Mouse (Mus musculus): ENCODE data around the gene Dnm3.
A peak's percentile ranks its signal among the peaks of the same experiment; 100 is the strongest.

The Dnm3 gene

DNA sequence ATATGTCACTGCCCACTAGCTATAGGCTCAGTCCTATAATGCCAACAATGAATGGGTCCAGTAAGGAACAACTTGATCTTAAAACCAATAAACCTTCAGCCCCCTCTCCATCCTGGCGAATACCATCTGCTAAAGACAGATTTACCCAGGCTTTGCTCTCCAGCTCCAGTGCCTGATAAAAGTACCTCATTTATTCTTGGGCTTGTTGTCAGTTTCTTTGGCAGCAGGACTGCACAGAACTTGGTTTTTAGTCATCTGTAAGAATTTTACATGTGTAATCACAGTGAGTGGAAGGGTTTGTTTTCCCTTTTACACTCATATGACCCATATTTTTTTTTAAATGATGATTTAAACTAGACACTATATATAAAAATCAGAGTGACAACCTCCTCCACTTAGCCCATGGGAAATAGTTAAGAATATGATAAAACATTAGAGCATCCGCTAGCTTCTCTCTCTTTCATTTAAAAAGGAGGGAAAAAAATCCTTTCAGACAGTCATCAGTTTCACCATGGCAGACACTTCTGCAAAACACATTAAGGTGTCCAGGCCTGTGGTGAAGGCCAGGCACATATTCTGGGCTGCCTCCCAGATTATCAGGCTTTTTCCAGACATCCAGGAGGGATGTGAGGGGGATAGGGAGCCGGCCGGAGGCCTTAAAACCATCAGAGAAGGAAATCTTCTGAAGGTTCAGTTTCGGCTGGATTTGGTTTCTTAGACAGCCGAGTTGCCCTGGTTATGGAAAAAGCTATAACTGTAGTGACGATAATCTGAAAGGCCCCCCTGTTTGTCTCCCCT, 313.9 kb downstream of the Dnm3 start:
- peak; percentile 83 for ATAC-seq (ENCODE audit: low TSS enrichment)

DNA sequence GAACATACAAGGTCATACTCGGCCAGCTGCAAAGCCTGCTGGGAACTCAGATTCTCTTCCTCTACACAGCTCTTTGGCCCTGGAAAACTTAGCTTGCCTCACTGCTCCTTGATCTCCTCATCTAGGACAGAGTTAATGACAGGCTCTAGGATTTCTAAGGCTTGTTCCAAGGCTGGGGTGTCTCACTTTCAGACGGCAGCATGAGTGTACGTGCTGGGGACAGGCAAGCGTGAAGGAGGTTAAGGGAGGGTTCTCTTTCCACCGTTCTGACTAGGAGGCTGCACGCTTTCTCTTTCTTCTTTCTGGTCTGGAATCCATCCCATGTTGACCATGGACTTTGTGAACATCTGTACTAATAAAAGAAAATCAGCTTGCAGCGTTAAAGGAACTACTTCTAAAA, 315.2 kb downstream of the Dnm3 start:
- ATAC-seq (ENCODE audit: low TSS enrichment), result no peak

DNA sequence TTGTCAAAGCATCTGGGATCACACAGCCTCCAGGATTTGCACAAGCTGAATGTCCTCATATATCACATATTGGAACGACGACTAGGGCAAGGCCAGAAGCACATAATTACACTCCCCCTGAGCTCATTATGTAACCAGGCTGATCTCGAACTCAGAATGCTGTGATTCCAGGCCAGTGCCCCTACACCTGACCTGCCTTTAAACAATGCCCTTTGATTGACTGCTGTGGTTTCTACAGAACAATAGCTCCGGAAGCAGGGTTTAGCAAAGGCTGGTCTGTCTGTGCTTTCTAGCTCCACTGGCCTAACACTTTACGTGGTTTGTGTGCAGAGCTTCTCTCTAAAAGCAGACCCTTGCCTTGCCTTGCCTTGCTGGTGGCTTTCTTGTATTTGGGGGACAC, 315.6 kb downstream of the Dnm3 start:
- ATAC-seq (ENCODE audit: low TSS enrichment), result no peak

DNA sequence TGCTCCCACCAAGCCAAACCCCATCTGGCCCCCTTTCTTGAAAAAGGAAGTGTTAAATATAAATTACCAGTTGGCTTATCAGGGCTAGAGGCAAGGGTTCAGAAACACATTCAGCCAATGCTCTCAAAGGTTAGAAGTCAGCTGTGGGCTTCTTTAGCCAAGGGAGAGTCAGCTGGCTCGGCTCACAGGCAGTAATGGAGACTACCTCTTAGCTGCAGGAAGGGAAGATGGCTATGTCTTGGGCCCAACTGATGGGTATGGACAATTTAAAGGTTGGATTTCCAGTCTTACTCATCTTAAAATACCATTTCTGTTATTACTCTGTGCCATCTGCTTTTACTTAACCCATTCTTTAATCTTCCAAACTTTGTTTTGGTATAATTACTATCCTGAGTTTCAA, 317.1 kb downstream of the Dnm3 start:
- ATAC-seq (ENCODE audit: low TSS enrichment), result no peak

DNA sequence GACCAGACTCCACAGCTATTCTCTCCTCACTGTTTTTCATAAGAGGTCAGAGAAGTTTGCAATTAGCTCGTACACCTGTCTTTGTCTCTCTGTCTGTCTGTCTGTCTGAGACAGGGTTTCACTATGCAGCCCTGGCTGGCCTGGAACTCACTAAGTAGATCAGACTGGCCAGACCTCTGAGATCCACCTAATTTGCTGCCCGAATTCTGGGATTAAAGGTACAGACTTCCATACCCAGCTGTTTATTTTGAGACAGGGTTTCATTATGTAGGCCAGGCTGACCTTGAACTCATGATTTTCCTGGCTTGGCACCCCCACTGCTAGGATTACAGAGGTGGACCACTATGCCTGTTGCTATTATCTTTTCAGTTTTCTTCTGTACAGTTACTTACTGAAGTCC, 319.3 kb downstream of the Dnm3 start:
- ATAC-seq (ENCODE audit: low TSS enrichment), result no peak

DNA sequence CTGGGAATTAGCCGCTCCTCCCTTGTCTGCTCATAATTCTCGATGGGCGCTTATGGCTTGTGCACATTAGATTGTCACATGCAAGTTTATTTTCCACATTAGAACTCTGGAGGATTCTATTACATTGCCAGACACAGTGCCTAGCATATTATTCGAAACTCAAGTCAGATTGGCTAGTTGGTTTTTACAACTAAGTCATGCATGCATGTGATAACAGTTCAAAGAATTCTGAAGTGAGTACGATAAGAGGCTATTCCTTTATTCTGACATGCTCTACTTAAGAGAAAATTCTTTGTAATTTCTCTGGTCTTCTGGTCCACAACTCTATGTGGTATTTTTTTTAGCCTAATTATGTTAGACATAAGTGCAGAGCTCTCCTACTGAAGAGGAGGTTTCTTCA, 320.2 kb downstream of the Dnm3 start:
- ATAC-seq (ENCODE audit: low TSS enrichment), result no peak

DNA sequence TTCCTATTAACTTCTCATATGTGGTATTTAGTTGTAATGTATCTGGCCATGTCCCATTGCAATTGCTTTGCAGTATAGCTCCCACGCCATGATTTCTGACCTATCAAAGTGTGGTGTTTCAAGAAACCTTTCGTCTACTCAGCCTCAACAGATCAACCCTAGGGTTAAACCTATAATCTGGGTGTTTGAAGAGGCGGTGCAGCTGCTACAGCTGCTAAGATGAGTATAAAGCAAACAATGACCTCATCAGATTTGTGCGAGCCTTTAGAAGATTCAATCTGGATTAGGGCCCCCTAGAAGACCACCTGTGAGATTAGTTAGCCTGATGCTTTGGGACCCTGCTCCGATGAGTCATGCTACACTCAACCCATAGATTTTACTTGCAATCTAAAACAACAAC, 321.0 kb downstream of the Dnm3 start:
- no peak for ATAC-seq (ENCODE audit: low TSS enrichment)

DNA sequence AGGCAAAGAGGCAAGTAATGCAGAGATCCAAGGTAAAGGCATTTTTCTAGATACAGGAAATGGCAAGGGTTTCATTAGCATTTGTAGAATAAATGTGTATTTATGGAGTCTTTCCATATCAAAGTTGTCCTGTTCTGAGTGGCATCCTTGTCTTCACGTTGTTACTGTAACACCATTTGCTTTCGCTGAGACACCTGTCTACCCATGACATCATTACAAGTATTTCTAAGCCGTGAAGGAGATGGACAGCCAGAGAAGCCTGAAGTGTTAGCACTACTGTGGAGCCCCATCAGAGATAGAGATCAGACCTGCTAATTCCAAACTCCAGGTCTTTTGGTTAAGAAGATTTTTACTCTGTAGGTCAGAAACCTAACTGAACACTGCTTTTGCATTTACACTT, 322.3 kb downstream of the Dnm3 start:
- ATAC-seq (ENCODE audit: low TSS enrichment), result no peak

DNA sequence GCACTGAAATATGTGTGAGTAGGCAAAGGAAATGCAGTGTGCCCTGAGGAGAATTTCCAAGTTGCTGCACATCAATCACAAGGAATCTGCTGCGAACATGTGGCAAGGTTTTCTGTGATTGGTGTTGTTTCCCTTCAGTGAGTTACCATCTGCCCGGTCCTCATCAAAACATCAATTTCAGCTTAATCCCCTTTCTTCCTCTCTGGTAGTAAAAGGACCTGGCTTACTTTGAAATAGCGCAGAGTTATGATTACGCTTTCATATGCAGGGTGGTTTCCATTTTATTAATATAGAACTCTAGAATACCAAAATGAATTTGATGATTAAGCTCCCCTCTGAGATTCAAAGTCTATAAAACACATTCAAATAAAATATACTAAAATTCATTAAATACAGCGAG, 324.7 kb downstream of the Dnm3 start:
- no peak for ATAC-seq (ENCODE audit: low TSS enrichment)

DNA sequence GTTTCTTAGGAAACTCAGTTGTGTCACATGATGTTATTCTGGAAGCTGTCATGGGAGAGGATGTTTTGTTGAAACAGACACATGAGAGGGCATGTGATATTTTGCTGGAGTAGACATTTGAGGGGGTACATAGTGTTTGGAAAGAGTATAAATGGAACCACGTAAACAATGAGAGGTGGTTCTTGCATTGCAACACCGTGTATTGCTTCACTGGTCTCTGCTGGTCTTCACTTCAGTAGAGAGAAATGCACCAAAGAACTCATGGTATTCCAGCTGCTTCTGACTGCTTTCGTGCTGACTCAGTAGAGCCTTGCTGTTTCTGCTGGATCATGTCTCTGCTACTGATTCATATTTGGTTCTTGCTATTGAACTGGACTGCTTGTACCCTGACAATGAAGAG, 328.1 kb downstream of the Dnm3 start:
- ATAC-seq (ENCODE audit: low TSS enrichment), result no peak

DNA sequence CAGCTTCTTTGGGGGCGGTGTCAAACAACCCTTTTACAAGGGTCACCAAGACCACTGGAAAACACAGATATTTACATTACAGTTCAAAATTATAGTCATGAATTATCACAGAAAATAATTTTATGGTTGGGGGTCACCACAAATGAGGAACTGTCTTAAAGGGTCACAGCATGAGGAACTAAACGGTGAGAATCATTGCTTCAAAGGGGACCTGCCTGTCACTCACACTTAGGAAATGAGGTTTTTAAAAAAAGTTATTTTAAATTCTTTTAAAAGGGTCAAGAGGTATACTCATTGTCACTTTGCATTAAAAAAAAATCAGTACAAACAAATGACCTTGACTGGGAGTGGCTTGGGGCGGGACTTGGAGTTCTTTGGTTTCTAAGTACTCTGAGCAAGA, 330.3 kb downstream of the Dnm3 start:
- no peak for ATAC-seq (ENCODE audit: low TSS enrichment)

DNA sequence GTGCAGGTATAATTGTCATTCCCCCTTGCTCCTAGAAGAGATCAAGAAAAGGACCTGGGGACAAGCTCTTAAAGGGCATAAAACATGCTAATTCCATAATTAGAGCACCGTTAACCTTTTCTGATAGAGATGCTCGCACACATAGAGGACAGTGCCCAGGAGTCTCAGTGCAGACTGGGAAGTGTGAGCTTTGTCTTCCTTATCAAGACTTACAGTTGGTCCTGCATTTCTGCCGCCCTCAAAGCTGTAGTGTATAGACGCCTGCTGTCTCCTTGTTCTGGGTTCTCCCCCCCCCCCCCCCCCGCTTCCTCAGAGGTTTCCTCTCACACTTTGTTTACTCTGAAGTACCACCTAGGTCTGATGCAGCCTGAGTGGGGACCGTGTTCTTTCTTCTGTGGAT, 332.1 kb downstream of the Dnm3 start:
- ATAC-seq (ENCODE audit: low TSS enrichment), result no peak

DNA sequence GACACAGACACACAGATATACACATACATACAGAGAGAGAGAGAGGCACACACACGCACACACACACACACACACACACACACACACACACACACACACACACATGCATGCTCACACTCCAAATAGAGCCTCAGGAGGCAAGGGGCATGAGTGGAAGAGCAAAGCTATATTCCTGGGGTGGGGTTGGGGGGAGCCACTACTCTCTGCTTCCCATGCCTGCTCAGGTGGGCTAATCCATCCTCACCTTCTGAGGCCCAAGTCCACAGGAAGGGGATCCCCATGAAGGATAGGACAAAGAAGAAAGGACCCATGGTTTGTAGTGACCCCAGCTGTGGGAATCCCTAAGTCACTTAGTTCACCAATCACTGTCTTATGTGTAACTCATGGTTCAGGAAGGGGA, 332.8 kb downstream of the Dnm3 start:
- ATAC-seq (ENCODE audit: low TSS enrichment), result no peak

DNA sequence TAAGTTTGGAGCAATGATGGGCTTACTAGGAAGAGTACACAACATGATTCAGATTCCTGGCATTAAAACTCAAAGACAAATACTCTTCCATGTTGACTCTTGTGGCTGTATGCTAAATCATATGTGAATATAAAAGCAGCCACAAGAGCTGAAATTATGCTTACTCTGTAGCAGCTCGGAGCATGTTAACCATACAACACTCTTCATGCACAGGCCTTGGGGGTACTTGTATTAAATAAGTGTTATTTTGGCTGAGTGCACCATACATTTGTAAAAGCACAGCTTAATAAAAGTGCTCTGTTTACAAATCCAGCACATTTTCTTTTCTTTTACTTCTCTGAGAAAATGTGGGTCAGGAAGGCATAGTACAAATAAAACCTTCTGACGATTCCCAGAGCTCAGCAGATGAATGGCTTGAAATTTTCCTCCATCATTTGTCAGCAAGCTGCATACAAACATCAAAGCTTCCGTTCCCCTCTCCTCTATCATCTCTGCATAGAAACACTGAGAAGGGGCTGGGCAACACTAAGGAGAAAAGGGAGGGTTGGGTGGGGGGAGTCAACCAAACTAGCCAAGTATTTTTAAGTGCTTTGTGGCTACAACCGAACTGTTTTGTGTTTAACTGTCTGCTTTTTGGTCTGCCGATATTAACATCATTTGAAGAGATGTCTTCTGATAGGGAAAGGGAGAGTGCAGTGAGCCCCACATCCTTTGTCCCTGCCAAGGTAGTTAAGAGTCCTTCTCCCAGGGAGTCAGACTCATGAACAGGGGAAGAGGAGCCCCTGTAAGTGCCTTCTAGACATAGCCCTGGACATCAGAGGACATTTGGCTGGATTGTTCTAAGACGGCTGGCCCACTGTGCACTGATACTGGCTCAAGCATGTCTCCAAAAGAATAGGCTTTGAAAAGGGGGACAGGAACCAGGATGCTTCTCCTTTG, 333.6 kb downstream of the Dnm3 start:
- no peak for ATAC-seq (ENCODE audit: low TSS enrichment)

DNA sequence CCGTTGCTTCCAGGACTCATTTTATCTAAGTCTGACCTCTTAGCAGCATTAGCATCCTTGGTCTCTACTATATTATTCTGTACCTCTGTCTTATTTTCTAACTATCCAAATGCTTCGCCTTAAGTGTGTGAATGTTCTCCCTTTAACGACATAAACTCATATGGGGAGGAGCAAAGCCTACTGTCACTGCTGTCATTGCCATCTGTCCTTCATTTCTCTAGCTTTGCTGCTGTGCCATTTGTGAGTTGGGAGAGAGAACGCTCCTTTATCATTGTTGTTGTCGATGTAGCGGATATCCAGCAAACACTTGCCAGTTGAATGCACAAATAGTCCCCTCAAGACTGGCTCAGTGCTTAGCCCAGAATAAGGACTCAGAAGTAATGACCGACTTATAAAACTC, 335.5 kb downstream of the Dnm3 start:
- no peak; the same call in 1 of the 2 replicates for ATAC-seq (ENCODE audit: low TSS enrichment)

DNA sequence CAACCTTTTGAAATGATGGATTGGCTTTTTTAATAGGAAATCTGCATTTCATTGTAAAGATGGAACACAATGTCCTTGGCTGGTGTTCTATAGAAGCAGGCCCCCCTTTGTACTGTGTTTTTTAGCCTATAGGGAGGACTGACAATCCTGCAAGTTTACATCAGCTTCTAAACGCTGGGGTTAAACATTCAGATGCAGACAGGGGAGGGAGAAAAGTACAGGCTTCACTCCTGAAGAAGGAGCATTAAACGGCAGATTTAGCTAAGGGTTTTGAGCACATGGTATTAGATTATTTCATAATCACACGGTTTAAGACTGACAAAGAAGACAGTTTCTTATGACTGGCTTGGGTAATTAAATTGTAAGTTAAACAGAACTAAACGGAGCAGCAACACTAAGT, 341.5 kb downstream of the Dnm3 start:
- no peak for ATAC-seq (ENCODE audit: low TSS enrichment)

DNA sequence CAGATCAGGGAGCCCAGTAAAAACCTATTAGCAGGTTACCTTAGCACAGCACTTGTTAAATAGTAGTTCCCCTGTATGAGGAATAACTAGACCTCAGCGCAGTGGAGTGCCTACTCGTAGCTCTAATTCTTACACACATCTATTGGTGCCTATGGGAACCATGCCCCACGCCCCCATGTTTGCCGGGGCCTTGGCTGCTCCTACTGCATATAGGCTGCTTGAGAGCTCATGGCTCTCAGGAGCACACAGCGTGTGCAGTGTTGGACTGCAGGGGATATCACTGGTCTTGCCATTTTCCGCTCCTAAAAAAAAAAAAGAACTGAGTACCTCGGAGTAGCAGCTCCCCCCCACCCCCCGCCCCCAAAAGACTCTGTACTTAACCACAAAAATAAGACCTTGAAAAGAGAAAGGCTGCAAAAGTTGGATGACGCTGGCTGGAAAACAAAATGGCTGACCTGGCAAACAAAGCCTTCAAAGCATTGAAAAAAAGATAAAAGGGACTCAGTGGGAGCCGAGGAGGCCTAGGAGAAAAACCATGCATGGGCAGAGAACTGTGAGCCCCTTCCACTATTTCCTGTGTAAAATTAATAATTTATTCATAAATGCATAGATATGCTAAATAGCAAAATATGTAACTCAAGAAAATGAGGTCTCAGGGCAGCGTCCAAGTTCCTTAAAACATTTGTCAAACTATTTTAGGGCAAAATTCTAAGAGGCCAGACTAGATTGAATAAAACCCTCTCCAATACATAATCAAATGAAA, 342.2 kb downstream of the Dnm3 start:
- ATAC-seq (ENCODE audit: low TSS enrichment), result no peak

DNA sequence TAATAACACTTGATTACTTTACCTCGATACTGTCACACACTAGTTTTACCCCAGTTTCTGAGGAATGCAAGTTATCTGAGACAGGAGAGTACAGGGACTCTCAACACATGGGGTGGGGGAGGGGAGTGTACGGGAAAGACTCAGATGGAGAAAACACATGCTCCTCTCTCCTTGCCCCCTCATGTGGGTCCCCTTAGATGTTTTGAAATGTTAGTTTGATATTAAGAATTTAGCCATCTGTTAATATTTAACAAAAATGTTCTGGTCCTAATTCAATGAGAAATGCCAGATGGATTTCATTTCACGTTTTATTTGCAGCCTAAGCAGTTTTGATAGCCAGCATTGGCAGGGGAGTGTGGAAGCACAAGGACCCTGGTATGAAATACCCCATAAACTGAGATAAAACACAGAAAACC, 343.2 kb downstream of the Dnm3 start:
- ATAC-seq (ENCODE audit: low TSS enrichment), result no peak

DNA sequence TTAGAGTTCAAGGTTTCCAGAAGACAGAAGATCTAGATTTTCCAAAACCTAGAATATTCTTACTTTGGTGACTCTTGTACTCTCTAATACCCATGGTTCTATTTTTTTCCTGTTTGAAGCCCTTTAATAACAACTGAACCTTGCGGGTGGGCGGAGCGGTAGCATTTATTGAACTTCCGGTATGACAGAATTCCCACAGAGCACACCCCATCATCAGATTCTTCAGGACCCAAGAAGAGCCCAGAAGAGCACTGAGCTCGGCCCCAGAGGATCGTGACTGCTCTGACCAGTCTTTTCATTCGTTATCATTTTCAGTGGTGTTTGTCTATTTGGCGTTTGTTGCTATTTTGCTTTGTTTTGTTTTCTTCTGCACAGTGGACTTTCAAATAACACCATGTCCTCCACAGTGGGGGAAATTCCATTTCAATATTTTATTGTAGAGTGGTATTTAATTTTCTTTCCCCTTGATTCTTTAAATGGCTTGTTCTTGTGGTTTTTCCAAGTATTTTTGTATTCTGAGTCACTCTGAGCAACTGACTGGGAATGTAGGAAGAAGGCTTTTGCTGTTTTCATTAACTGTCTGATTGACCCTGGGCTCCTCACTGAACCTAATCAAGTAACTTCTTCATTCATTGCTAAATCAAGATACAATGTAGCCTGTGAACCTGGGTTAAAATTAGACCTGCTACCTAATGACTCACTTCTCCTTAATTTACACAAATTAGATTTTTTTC, 344.8 kb downstream of the Dnm3 start:
- no peak for ATAC-seq (ENCODE audit: low TSS enrichment)

DNA sequence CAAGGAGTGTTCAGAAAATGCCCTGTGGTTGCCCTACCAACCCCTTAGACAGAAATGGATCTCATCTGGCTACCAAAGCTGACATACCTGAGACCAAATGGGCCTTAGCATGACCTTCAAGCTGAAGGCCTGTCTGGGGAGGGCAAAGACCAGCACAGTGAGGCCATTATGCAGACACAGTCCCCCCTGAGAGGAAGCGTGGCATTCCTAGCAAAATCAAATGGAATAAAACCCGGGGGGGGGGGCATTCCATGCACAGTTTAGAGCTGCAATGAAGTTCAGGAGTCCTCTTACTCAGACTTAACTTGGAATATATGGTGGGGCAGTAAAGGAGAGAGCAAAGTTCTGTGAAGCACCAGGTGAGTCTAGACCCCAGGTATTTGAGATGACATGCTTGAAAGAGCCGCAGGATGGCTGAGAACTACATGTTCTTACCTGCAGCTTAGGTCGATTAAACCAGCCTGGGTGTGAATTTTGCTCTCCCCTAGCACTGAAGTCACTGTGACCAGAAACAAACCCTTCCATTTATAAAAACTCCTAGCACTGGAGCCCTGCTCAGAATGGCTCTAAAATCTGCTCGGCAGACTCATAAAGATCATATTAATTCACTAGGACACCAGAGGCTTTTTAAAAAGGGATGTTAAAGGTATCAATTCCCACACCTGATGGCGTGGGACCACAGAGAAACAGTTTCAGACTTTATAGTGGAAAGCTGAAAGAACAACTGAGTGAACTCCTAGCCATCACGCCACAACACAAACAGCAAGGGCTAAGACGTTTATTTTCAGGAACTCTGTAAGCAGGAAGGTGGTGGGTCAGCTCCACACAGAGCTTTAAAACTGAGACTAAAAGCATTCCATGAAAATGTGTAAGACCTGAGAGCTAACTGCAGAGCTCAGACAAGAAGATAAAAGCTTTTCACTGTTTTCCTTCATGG, 350.7 kb downstream of the Dnm3 start:
- no peak for ATAC-seq (ENCODE audit: low TSS enrichment)

DNA sequence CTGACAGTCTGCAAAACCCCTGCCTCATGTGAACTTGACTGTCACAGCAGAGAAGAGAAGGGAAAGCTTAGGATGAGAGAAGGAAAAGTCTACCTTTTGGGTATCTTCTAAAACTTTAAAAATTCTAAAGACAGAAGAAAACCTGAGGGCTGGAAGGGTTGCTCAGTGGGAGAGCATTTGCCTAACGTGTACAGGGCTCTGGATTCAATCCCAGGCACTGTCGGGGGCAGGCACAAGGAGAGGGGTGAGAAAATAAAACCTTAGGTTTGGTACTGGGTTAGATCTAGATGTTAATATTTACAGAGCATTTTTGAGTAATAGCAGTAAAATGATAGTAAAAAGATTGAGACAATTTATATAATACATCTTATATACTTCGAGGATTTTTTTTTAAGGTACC, 353.4 kb downstream of the Dnm3 start:
- no peak for ATAC-seq (ENCODE audit: low TSS enrichment)
